Mouse (Mus musculus) olfactory bulb, adult 2 months (tissue): ENCODE data around the gene Olfr324. TPM values are rescaled to one million over a fixed set of nuclear protein-coding genes. Genes with fewer than 3 reads are reported as not detected.

Experiments used
- H3K27ac ChIP-seq: fragments of 200-500 bp; 2 replicates; pipeline ENCODE4 v1.5.1; 2012; ENCODE audit warnings: low read depth, low read length; ENCODE audit not compliant: insufficient read depth
- H3K4me1 ChIP-seq: fragments of 200-500 bp; 2 replicates; pipeline ENCODE4 v1.6.1; 2012; ENCODE audit warnings: low read length; ENCODE audit not compliant: control insufficient read depth, insufficient read depth
- H3K4me3 ChIP-seq: fragments of 200-500 bp; 2 replicates; pipeline ENCODE4 v1.5.1; 2012; ENCODE audit warnings: mild to moderate bottlenecking, low read depth, low read length, moderate library complexity; ENCODE audit not compliant: insufficient read depth
- CTCF ChIP-seq: fragments of 200-500 bp; IDR thresholded peaks from 2 replicates; pipeline ENCODE4 v1.5.1; 2012; ENCODE audit warnings: low read depth, mild to moderate bottlenecking, low read length, moderate library complexity; ENCODE audit not compliant: insufficient read depth
- POLR2A ChIP-seq: fragments of 200-500 bp; IDR thresholded peaks from 2 replicates; pipeline ENCODE4 v1.6.1; 2012; ENCODE audit warnings: mild to moderate bottlenecking, low read depth, low read length, moderate library complexity; ENCODE audit not compliant: insufficient read depth
- WGBS: fragments of 180-500 bp; shearing (Covaris S2); methylation state at CpG from one replicate; pipeline ENCODE4 v1.1.7; 2018; 5-methylcytosine and 5-hydroxymethylcytosine counted together
- polyA plus RNA-seq: library from polyadenylated mRNA; stranded (reverse); fragments of >200 nt; gene quantifications from 2 replicates; pipeline ENCODE4 v1.2.4, GENCODE M21; 2012; ENCODE audit warnings: low replicate concordance; ENCODE audit not compliant: missing spikeins, insufficient read depth, insufficient read length

The Olfr324 gene
- polyA plus RNA-seq: not detected in 2 replicates

GRCm38 (mm10) chr11:58594814-58595213, at the start of gene Olfr324:
TSS of gene Olfr324 (plus strand) at chr11:58595114.
- no peak for TF ChIP-seq POLR2A
- TF ChIP-seq CTCF: no peak
- 63% methylated on average over 6 of the region's 6 CpGs for WGBS
- Histone ChIP-seq H3K27ac (no peak within 1 kb of the TSS), H3K4me3 (no peak within 1 kb of the TSS), H3K4me1 (no peaks in the 10 kb centered on the region)

- Histone ChIP-seq H3K27ac (no peak within 1 kb of the TSS), H3K4me1 (no peaks in the 10 kb centered on the region), H3K4me3 (no peak within 1 kb of the TSS)
- TF ChIP-seq POLR2A (no peak), CTCF (no peak)
- WGBS: 81% methylated on average over 5 of the region's 5 CpGs
These were observed 48.6 kb upstream of the Olfr324 start, which contains the start of gene Olfr329-ps for GRCm38 (mm10) chr11:58546322-58546721. TSS of gene Olfr329-ps (minus strand) at chr11:58546422.

- 78% methylated on average over 1 of the region's 1 CpGs for WGBS
- Histone ChIP-seq H3K27ac (no peak within 1 kb of the TSS), H3K4me1 (no peaks in the 10 kb centered on the region), H3K4me3 (no peak within 1 kb of the TSS)
- TF ChIP-seq POLR2A (no peak), CTCF (no peak)
These were observed 39.4 kb upstream of the Olfr324 start, which contains the start of gene Olfr328 for GRCm38 (mm10) chr11:58555536-58555935. TSS of gene Olfr328 (minus strand) at chr11:58555636.

GRCm38 (mm10) chr11:58570405-58570804, 24.5 kb upstream of the Olfr324 start, which contains the start of gene Olfr224:
TSS of gene Olfr224 (minus strand) at chr11:58570553.
- no peak within 1 kb of the TSS for H3K27ac ChIP-seq
- H3K4me1 ChIP-seq: no peaks in the 10 kb centered on the region
- TF ChIP-seq CTCF (no peak), POLR2A (no peak)
- no peak within 1 kb of the TSS for H3K4me3 ChIP-seq
- 59% methylated on average over 5 of the region's 5 CpGs for WGBS

- 71% methylated on average over 1 of the region's 1 CpGs for WGBS
- Histone ChIP-seq H3K4me1 (no peaks in the 10 kb centered on the region), H3K4me3 (no peak within 1 kb of the TSS), H3K27ac (no peak within 1 kb of the TSS)
- TF ChIP-seq POLR2A: no peak
- TF ChIP-seq CTCF: no peak
These were observed 17.5 kb upstream of the Olfr324 start, which contains the start of gene Olfr325 for GRCm38 (mm10) chr11:58577430-58577829. TSS of gene Olfr325 (plus strand) at chr11:58577730.

GRCm38 (mm10) chr11:58578636-58579035, 16.3 kb upstream of the Olfr324 start:
- TF ChIP-seq POLR2A (no peak), CTCF (no peak)
- Histone ChIP-seq H3K27ac (no peak overlapping the region), H3K4me3 (no peak overlapping the region), H3K4me1 (no peaks in the 10 kb centered on the region)
- WGBS: 23% methylated on average over 8 of the region's 8 CpGs

- no peak overlapping the region for H3K27ac ChIP-seq
- H3K4me3 ChIP-seq: no peak overlapping the region
- WGBS: 71% methylated on average over 7 of the region's 7 CpGs
- H3K4me1 ChIP-seq: peaks cover 9% of the 10 kb centered on the region
- peak; percentile 37; the same call in 1 of the 2 replicates for TF ChIP-seq CTCF
- no peak for TF ChIP-seq POLR2A
These were observed 7.0 kb upstream of the Olfr324 start for GRCm38 (mm10) chr11:58587898-58588348.

GRCm38 (mm10) chr11:58588620-58589250, 6.2 kb upstream of the Olfr324 start:
- WGBS: 10% methylated on average over 3 of the region's 3 CpGs
- Histone ChIP-seq H3K27ac (no peak overlapping the region), H3K4me3 (no peak overlapping the region), H3K4me1 (peaks cover 9% of the 10 kb centered on the region)
- TF ChIP-seq CTCF: no peak
- TF ChIP-seq POLR2A: no peak

- Histone ChIP-seq H3K4me1 (no peaks in the 10 kb centered on the region), H3K27ac (no peak overlapping the region), H3K4me3 (no peak overlapping the region)
- no peak for TF ChIP-seq CTCF
- TF ChIP-seq POLR2A: no peak
- 91% methylated on average over 13 of the region's 13 CpGs for WGBS
These were observed 2.9 kb downstream of the Olfr324 start for GRCm38 (mm10) chr11:58597837-58598236.
